Mouse (Mus musculus) natural killer cell, adult 2 months (primary cell): Measurements from ENCODE around the gene Ell2.
A peak's percentile ranks its signal among the peaks of the same experiment; 100 is the strongest.
"Not testable (repeated sequence)": the region's sequence is repeated elsewhere in the genome, so short reads cannot be mapped to it uniquely, and the experiment has no call there.

Experiments
- DNase-seq, 2 experiments: peaks; one replicate each; pipeline ENCODE4 v3.0.0; 2022; ENCODE audit warnings: low spot score in 2 of 2

Ell2 gene

DNA sequence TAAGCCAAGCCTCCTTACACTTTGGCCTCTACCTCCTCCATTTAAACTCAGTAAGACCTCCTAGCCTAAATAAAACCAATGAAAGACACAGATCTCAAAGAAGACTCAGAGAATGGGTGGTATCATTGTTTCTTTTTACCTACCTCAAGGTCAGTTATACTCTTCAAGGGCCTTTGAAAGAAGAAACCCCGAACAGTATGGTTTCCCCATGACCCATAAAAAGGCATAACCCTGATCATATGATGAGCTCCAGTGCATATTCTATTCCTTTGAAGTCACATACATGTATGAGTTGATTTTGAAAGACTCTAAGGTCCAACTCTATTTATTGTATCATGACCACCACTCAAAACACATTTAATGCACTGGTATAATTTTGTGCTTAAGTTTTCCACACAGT is at the start of gene Ell2:
Gene Ell2, plus strand, starts transcription at position 301 of the 400 bp plus-strand sequence.
- no peak for DNase-seq

DNA sequence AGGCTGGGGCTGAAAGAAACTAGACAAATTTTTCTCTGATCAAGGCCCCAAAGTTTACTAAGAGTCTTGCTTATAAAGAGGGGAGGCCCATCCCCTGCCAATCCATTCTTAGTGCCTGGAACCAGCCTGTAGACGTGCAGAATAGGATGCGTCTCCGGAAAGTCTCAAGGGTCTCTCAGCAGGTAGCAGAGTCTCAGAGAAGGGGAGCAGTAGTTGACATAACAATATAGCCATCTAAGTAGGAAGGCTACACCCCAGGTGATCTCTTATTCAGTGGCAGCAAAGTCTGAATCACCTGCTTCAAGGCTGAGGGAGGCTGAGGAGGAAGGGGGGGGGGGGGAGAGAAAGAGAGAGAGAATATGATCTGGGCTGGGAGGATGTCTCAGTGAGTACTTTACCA is 21.1 kb upstream of the Ell2 start:
- DNase-seq, result no peak

DNA sequence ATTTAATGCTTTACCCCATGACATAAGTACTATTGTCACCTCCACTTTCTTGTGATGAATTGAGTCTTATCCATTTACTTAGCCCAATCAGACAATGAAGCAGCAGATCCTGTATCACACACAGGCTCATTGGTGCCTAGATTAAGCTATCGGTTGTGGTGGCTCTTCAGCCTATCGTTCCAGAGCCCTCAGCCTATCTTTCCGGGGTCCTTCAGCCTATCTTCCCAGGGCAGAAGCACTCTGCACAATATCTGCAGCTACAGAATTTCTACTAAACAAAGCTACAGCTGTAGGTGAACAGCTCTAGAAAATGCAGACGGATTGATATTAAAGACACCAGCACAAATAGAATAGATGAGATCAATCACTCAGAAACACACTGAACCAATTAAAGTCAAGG is 19.6 kb upstream of the Ell2 start:
- DNase-seq, result no peak

DNA sequence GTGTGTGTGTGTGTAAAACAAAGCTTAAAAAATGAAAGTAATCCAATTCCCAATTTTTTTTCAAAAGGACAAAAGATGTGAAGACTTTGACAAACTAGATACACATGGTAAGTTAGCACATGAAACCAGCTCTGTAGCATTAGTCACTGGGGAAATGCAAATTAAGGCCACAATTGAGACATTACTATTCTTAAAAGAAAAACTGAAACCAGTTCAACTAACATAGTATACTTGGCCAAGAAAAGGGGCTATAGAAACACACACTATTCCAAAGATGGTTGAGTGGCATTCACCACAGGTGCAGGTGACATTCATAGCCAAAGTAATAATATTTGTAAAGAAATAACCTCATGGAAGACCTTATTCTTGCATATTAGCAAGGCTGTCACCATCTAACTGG is 14.9 kb upstream of the Ell2 start:
- DNase-seq, result no peak

DNA sequence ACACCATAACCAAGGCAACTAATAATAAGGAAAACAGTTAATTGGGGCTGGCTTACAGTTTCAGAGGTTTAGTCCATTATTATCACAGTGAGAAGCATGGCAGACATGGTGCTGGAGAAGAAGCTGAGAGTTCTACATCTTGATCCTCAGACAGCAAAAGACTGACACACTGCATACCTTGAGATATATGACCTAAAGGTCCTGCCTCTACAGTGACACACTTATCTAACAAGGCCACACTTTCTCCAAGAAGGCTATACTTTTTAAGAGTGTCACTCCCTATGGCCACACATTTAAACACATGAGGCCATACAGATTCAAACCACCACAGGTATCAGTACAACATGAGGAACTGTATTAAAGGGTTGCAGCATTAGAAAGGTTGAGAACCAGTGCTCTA is 13.5 kb upstream of the Ell2 start:
- DNase-seq, result no peak

DNA sequence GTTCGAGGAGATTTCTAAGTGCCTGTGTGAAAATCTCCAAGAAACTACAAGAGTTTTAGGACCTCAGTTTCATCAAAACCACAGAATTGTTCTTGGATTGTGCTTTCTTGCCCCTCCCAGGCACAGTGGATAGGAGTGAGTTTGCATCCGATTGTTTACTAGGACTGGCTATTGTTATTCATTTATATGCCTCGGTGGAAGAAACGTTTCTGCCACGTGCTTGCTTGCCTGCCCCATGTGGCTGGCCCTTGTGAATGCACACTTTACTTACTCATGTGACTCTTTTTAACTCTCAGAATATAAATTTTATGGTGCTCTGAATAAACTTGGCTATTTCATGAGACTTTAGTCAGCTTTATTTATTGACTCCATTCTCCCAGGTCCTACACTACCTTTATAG is 3.7 kb upstream of the Ell2 start:
- DNase-seq, result no peak

DNA sequence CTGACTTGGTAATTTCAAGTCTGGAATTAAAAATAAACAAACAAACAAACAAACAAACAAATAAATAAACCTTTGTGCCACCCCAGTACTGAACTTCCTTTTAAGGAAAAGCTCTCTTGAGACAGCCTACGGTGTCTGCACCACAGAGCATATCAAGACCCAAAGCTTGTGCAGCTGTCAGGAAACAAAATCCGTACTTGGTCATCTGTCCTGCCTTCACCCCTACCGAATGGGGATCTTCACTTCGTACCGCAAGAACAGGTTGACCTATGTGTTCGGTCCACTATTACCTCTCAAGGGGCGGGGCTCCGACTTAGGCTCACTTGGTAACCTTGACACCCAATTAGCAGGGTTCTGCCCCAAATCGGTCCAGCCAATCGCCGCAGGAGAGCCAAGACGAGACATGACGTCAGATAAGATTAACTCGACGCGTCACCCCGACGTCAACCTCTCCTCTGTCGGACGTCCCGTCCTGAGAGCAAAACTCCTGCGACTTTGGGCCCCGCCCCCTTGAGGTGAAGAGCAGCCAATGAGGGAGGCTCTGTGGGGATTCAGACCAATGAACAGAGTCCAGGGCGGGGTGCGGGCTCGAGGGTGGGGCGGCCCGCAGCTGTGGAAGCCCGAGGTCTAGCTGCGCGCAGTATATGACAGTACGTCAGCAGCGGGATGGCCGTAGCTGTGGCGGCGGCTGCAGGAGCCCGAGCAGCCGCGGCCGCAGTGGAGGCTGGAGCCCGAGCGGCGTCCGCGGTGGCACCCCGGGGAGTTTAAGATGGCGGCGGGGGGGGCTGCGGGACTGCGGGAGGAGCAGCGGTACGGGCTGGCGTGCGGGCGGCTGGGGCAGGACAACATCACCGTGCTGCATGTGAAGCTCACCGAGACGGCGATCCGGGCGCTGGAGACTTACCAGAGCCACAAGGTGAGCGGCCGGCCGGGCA is 592 bp downstream of the Ell2 start:
- DNase-seq, result peak; percentile 98 to 99

DNA sequence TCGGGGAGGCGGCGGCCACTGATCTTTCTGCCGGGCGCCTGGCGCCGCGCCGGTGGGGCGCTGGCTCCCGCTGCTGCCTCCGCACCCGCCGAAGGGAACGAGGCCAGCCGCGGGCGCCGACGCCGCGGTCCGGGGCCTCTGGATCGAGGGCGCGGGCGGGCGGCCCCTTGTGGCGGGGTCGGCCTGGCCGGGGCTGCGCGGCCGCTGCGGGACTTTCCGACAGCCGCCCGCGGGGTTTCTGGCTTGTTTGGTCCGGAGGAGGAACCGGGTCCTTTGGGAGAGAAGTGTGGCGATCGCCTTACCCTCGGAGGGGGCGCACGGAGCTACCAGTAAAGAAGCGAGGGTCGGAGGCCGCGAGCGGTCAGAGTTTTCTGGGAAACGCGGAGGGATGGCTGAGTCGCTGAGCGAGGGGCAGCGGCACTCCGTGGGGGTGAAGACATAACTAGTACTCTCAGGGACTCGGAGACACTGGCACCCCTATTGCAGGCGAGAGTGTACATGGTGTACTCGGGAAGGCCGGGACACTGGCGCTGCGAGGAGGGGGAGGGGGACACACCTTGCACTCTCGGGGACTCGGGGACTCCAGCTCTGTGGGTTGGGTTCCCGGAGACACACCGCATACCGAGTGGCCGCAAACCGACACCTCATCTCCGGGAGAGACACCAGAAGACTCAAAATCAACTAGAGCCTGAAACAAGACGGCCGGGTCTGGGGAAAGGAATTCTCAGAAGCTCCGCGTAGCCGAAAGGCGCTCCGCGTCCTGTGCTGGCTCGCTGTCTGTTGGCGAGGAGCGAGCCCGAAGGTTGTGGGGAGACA is 1.5 kb downstream of the Ell2 start:
- DNase-seq, result peak; percentile 61 to 62

DNA sequence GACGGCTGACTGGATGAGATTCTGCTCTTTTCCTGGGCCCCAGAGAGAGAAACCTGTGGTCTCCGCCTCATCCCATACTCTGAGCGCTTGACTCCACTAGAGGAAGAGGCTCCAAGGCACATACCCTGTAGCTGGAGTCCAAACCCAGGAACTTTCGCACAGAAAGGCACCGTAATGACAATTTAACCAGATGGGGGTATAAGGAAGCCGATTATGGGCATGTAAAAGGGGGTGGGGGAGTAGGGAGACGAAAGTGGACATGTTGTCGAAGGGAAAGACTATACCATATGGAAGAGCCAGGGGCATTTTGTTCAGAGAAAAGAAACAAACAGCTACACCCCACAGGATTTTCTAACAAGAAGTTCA is 2.1 kb downstream of the Ell2 start:
- no peak for DNase-seq

DNA sequence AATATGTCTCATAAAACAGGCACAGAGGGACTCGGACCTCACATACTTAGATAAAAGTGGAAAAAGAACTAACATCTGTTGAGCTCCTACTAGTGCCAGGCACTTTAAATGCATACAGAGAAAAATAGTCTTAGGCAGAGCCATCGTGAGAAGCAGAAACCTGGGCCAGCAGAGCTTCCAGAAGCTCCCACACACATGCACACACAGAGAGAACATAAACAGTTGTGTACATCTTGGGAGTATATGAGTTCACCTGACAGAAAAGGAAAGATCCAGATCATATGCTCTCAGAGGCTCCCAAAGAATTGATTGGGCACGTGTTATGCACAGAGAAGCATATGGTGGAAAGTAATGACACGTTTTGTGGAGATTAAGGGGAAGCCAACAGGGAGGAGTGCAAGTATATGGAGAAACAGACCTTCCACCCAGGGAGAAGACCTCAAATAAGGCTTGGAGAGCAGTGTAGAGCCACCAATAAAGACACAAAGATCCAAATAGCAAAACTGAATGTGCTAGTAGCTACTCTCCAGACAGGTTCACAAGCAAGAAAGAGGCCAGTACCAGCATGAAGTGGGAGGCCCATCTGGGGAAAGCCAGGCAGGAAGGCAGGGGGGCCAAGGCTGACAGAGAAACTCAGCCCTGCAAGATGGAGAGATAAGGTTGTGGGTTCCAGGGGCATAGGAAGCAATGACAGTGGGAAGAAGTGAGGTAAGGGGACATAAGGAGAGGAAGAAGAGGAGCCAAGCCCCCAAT is 2.6 kb downstream of the Ell2 start:
- DNase-seq, result peak in 1 of 2 experiments; percentile 4

DNA sequence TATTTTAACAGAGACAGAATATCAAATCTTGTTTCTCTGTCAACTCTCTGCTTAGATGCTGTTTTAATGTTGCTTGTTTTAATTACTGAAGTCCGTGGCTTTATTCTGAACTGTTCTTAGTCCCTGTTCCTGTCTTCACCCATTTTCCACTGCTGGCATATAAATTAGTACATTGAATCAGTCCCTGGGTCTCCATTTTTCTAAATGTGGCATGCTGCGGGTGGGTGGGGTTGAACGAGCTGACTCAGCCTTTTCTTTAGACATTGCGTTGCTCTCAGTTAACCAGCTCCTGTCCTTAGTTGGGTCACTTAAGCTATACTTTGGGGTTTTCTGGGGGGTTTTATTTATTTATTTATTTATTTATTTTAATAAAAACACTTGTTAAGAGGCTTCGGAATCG is 3.6 kb downstream of the Ell2 start:
- no peak for DNase-seq

DNA sequence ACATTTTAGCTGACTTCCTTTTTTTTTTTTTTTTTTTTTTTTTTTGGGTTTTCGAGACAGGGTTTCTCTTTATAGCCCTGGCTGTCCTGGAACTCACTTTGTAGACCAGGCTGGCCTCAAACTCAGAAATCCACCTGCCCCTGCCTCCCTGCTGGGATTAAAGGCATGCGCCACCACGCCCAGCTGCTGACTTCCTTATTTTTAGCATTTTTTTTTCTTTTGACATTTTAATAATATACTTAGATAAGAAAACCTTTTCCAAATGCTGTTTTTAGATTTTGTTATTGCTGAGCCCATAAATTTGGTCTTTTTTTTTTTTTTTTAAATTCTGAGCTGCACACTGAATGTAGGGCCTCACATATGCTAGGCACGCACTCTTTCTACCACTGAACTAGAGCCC is 5.0 kb downstream of the Ell2 start:
- not testable (repeated sequence) for DNase-seq

DNA sequence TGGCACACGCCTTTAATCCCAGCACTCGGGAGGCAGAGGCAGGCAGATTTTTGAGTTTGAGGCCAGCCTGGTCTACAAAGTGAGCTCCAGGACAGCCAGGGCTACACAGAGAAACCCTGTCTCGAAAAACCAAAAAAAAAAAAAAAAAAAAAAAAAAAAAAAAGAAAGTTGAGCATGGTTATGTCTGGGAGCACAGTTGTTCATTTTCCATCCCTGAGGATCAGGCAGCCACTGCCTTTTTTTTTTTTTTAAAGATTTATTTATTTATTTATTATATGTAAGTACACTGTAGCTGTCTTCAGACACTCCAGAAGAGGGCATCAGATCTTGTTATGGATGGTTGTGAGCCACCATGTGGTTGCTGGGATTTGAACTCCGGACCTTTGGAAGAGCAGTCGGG is 6.0 kb downstream of the Ell2 start:
- not testable (repeated sequence) for DNase-seq

DNA sequence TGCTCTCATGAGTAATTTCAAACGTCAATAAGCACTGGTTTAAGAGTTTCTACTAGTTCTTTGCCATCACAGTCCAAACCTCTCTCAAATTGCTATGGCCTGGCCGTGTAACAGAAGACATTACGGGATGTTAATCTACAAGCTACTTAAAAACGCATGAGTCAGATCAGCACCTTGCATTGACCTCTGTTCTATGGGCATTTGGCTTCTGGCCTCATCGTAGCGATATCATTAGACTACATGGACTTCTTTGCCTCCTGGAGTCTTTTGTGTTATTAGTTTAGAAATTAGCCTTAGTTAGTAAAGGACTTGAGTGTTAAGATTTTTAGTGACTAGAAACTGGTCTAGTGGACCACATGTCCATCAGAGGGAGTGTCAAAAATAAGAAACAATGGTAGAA is 7.8 kb downstream of the Ell2 start:
- DNase-seq, result no peak

DNA sequence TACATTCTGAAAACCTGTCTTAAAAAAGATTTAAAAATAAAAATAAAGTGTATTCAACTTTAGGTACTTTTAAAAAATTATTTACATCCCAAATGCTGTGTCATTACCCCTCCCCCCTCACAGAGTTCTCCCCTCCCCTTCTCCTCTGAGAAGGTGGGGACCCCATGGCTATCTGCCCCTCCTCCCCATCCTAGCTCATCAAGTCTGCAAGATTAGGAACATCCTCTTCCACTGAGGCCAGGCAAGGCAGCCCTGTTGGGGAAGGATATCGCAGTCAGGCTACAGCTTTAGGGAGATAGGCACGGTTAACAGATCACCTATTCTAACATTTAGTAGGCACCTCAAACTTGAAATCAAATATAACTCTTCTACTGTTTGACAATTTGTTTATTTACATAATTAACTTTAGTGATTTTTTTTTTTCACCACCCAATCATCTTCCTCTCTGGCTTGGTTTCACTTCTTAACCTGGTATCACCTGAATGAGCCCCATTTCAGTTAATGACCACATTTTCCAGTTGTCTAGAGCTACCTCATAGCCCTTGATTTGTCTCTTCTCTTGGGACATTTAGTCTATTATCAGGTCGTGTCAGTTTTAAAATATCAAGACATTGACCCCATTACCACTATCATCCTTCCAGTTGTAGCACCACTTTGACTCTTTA is 11.2 kb downstream of the Ell2 start:
- DNase-seq, result no peak

DNA sequence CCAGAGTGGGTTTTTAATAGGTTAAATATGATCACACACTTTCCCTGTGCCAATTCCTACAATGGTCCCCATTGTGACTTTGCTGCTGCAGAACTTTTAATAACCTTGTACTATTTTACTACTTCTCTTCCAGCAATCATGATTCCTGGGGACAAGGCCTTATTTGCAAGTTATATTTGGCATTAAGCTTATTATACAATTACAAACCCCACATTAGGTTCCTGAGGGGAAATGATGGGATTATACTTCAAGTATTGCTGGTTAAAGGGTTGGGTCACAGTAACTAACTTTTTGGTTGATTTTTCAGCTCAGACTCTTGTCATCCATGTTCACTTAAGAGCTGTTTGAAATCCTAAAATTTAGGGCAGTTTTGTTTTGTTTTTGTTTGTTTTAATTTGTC is 11.8 kb downstream of the Ell2 start:
- DNase-seq, result no peak

DNA sequence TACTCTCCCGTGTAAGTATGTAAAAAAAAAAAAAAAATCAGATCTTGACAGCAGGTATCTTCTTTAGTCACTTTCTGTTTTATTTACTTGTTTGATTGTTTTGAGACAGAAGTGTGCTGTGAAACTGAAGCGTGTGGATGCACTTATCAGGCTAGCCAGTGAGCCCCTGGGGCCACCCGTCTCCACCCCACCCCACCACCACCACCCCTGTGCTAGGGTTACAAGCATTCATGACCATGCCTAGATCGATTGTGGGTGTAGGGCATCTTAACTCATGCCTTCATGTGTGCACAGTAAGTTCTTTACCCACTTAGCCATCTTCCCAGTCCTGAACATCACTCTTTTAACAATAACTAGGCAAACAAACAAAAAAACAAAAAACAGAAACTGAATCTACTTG is 13.1 kb downstream of the Ell2 start:
- DNase-seq, result no peak

DNA sequence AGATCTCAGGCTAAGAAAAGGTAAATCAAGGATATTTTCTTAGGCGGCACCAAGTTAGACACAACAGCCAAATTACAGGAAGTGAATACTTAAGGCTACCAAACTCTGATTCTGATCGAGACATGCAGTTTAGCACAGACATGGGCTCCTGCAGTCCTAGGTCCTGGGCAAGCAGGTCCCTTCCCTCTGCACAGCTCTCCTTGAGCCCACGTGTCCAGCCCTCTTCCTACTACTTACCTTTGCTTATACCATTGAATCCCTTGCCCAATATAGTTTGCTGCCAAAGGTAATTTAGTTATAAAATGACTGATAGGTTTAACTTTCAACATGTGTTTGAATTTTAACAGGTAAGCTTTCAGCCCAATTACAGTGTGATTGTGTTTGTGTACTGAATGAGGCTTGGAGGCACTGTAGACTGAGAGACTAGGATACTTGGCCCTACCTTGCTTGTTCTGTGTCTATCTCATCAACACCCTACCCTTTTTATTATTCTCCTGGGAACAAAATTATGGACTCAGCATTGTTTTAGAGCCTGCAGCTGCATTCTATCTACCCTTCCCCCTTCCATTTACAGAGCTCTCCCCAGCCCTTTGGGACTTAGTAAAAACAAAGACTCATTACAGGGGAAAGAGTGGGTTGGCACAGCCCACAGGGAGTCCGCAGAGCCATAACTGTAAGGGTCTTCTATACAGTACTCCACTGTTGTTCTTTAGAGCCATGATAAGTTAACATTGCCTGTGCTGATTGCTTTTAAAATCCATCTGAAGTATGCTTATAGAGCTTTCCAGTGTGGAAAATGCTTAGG is 20.2 kb downstream of the Ell2 start:
- DNase-seq, result no peak

DNA sequence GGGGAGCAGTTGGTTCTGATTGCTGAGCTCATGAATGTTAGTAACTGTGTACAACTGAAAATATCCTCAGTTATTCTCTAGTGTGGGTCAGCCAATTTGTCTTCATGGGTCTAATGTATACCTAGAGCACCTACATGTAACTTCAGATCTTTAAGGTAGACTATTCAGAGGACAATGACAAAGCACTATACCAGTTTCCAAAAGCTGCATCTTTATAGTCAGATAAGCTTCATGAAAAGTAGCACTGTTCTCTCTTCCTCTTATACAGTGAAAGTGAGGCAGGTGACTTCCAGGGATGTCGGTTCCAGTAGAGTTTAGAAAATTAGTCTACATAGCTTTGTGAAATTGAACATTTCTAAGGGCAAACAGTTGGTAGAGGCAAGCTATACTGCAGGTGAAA is 21.4 kb downstream of the Ell2 start:
- DNase-seq, result no peak

DNA sequence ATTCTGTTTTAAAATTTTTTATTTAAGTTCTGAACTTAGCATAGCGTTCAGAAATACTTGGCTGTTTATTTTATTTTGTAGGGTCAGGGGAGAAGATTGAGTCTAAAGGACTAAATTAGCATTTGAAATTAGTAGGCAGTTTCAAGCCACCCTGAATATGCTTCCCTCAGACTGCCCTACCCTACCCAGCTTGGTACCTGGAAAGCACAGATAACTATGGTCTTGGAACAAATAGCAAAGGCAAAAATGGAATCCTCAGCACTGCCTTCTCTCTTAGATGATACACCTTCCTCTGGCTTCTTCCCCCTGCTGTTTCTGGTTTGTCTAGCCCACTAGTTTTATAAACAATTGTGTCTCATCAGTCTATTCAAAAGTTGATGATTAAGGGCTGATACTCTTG is 23.3 kb downstream of the Ell2 start:
- DNase-seq, result no peak

DNA sequence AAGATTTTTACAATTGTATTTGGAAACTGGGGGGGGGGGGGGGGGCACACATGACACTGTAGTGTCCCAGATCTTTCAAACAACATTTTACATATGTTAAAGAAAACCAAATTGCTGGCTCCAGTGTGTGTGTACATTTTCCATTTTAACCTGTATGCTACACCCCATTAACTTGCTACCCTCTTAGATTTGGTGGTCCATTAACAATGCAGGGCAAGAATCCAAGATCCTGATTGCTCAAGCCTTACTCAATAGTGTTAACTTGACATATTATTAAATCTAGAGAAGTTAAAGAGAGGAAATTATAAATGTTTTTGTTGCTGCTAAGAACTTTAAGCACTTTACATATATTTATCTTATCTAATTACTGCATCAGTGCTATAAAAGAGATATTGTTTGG is 24.2 kb downstream of the Ell2 start:
- DNase-seq, result no peak
